Mouse (Mus musculus) CH12.LX (cell line): ENCODE measurements at regions not wholly inside any gene's neighbourhood (a gene's known extent, or its start where the extent isn't known, plus 50 kb on each side); places are given as distances from the start of the nearest gene placed in this dataset.

Source experiments
- DNase-seq: peaks from one replicate; pipeline ENCODE4 v3.0.0-alpha.2; 2013; ENCODE audit errors: extremely low read depth
- H3K27ac ChIP-seq: 2 replicates; pipeline ENCODE4 v1.5.1; 2012; ENCODE audit warnings: low read depth, mild to moderate bottlenecking, control low read depth, moderate library complexity; ENCODE audit not compliant: insufficient read depth
- H3K27me3 ChIP-seq: replicated peaks from 2 replicates; pipeline ENCODE3; 2012; ENCODE audit warnings: inconsistent platforms
- H3K36me3 ChIP-seq, 2 experiments: replicated peaks in 1 of 2; 2 replicates each; pipeline versions ENCODE3 to v1.6.1; 2012; ENCODE audit warnings: inconsistent platforms in 1 of 2, low read length in 1 of 2, mild to moderate bottlenecking in 1 of 2, mixed read lengths in 1 of 2, moderate library complexity in 1 of 2; ENCODE audit not compliant: control insufficient read depth in 1 of 2, insufficient read depth in 1 of 2
- H3K4me1 ChIP-seq, 2 experiments: 2 replicates each; pipeline ENCODE4 v1.6.1; 2012; ENCODE audit warnings: inconsistent platforms in 1 of 2, moderate library complexity in 1 of 2; ENCODE audit not compliant: insufficient read depth in 2 of 2, control insufficient read depth in 1 of 2
- H3K4me2 ChIP-seq: 2 replicates; pipeline ENCODE4 v1.6.1; 2012; ENCODE audit warnings: low read depth, mild to moderate bottlenecking, control low read depth; ENCODE audit not compliant: poor library complexity, insufficient read depth, severe bottlenecking
- H3K4me3 ChIP-seq, 3 experiments: fragments of 150-350 bp in 1 of 3; sonication (generic) in 1 of 3; replicated peaks in 1 of 3; 2 replicates each; pipeline versions ENCODE3 to v1.5.1; 2011 to 2012; ENCODE audit warnings: low read depth in 2 of 3, low read length in 2 of 3, mild to moderate bottlenecking in 2 of 3, moderate library complexity in 2 of 3, control low read depth in 1 of 3, improper control_type of control experiment in 1 of 3, inconsistent platforms in 1 of 3, mixed read lengths in 1 of 3; ENCODE audit not compliant: poor library complexity in 1 of 3
- H3K79me2 ChIP-seq: replicated peaks from 2 replicates; pipeline ENCODE4 v1.6.1; 2012; ENCODE audit warnings: mild to moderate bottlenecking, moderate library complexity; ENCODE audit not compliant: control insufficient read depth, poor library complexity, insufficient read depth, severe bottlenecking; ENCODE audit errors: extremely low read depth
- H3K9ac ChIP-seq: 2 replicates; pipeline ENCODE4 v1.6.1; 2012; ENCODE audit warnings: low read depth, mild to moderate bottlenecking, control low read depth, moderate library complexity; ENCODE audit not compliant: insufficient read depth
- H3K9me3 ChIP-seq: replicated peaks from 2 replicates; pipeline ENCODE3; 2012; ENCODE audit warnings: low read length, inconsistent platforms, mixed read lengths
- CHD1 ChIP-seq: IDR thresholded peaks from 2 replicates; pipeline ENCODE4 v1.6.1; 2012; ENCODE audit warnings: low read depth, low read length, improper control_type of control experiment, inconsistent platforms
- CHD2 ChIP-seq: IDR thresholded peaks from 2 replicates; pipeline ENCODE4 v1.6.1; 2011; ENCODE audit warnings: low read length, improper control_type of control experiment
- E2F4 ChIP-seq: IDR thresholded peaks from 2 replicates; pipeline ENCODE4 v1.6.1; 2011; ENCODE audit warnings: low read depth, low read length, improper control_type of control experiment; ENCODE audit not compliant: insufficient replicate concordance
- EP300 ChIP-seq: IDR thresholded peaks from 2 replicates; pipeline ENCODE4 v1.6.1; 2011; ENCODE audit warnings: low read length, improper control_type of control experiment
- ETS1 ChIP-seq: conservative IDR thresholded peaks from 2 replicates; pipeline ENCODE4 v1.6.1; 2012; ENCODE audit warnings: low read depth, mild to moderate bottlenecking, inconsistent platforms, low read length, improper control_type of control experiment, moderate library complexity
- JUN ChIP-seq: IDR thresholded peaks from 2 replicates; pipeline ENCODE4 v1.6.1; 2011; ENCODE audit warnings: low read depth, mild to moderate bottlenecking, low read length, improper control_type of control experiment, moderate library complexity; ENCODE audit not compliant: insufficient read depth
- KAT2A ChIP-seq: IDR thresholded peaks from 2 replicates; pipeline ENCODE4 v1.6.1; 2012; ENCODE audit warnings: low read length, improper control_type of control experiment, inconsistent platforms; ENCODE audit not compliant: insufficient replicate concordance
- MAX ChIP-seq: IDR thresholded peaks from 2 replicates; pipeline ENCODE4 v1.6.1; 2011; ENCODE audit warnings: low read length, improper control_type of control experiment
- MEF2A ChIP-seq: IDR thresholded peaks from 2 replicates; pipeline ENCODE4 v1.6.1; 2014; ENCODE audit warnings: low read depth, mild to moderate bottlenecking, inconsistent platforms, low read length, improper control_type of control experiment, borderline replicate concordance
- NELFE ChIP-seq: IDR thresholded peaks from 2 replicates; pipeline ENCODE4 v1.6.1; 2011; ENCODE audit warnings: low read depth, low read length, improper control_type of control experiment
- NRF1 ChIP-seq: IDR thresholded peaks from 2 replicates; pipeline ENCODE4 v1.6.1; 2014; ENCODE audit warnings: low read depth, mild to moderate bottlenecking, inconsistent platforms, low read length, improper control_type of control experiment, moderate library complexity
- PAX5 ChIP-seq: IDR thresholded peaks from 2 replicates; pipeline ENCODE4 v1.6.1; 2012; ENCODE audit warnings: low read length, inconsistent platforms, mixed read lengths
- POLR2A ChIP-seq: IDR thresholded peaks from 2 replicates; pipeline ENCODE4 v1.6.1; 2011; ENCODE audit warnings: low read depth, mild to moderate bottlenecking, improper control_type of control experiment, low read length
- SIN3A ChIP-seq: IDR thresholded peaks from 2 replicates; pipeline ENCODE4 v1.6.1; 2012; ENCODE audit warnings: low read length, improper control_type of control experiment, inconsistent platforms
- TBP ChIP-seq: conservative IDR thresholded peaks from 2 replicates; pipeline ENCODE4 v1.6.1; 2011; ENCODE audit warnings: low read depth, low read length, improper control_type of control experiment
- USF1 ChIP-seq: IDR thresholded peaks from 2 replicates; pipeline ENCODE4 v1.6.1; 2014; ENCODE audit warnings: low read depth, mild to moderate bottlenecking, inconsistent platforms, low read length, improper control_type of control experiment
- ZC3H11A ChIP-seq: IDR thresholded peaks from 2 replicates; pipeline ENCODE4 v1.6.1; 2012; ENCODE audit warnings: low read depth, mild to moderate bottlenecking, inconsistent platforms, low read length, improper control_type of control experiment
- ZKSCAN1 ChIP-seq: IDR thresholded peaks from 2 replicates; pipeline ENCODE4 v1.6.1; 2012; ENCODE audit warnings: low read depth, inconsistent platforms, low read length, improper control_type of control experiment, borderline replicate concordance
- ZNF384 ChIP-seq: IDR thresholded peaks from 2 replicates; pipeline ENCODE4 v1.6.1; 2012; ENCODE audit warnings: low read depth, low read length, improper control_type of control experiment, inconsistent platforms
- dilution Hi-C: fragments of 300-500 bp; cut with MboI; formaldehyde crosslinking; loops from 2 replicates; pipeline ENCODE4 v1.14.3; 2020; ENCODE audit warnings: low sequenced_read_pairs; ENCODE audit not compliant: extremely low pct_unique_long_range_greater_than_20kb, extremely low pct_ligation_motif_present
- in situ Hi-C: fragments of 300-500 bp; cut with MboI; formaldehyde crosslinking; loops from 3 replicates; pipeline ENCODE4 v1.14.3; 2019; ENCODE audit warnings: low sequenced_read_pairs, low pct_ligation_motif_present, low pct_unique_long_range_greater_than_20kb, mixed read lengths

DNA sequence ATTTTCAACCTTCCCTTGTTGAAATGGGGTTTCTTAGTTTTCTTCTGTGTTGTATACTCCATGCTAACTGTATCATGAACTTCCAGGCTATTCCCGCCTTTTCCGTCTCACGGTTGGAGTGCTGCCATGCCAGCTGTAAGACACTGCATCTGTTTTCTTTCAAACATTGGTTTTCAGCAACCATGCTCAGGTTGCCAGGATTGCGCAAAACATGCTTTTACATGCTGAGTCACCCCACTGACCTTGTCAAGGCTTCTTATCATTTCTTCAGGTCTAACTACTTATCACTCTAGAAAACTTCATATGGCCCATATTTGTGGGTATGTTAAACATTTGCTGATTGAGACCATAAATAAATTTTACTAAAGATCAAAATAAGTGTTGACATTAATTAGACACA is 551.2 kb downstream of the Tlr4 start:
- Histone ChIP-seq H3K4me1 (no peaks in the 10 kb centered on the region), H3K4me2 (no peak overlapping the region), H3K27me3 (no peaks in the 10 kb centered on the region), H3K9me3 (peaks cover 21% of the 10 kb centered on the region), H3K79me2 (no peaks in the 10 kb centered on the region), H3K9ac (no peak overlapping the region), H3K4me3 (no peak overlapping the region), H3K36me3 (no peaks in the 10 kb centered on the region), H3K27ac (no peak overlapping the region)
- DNase-seq, result no peak
- dilution Hi-C loops, result no loop called here
- TF ChIP-seq TBP (no peak), ZKSCAN1 (no peak), EP300 (no peak), NRF1 (no peak), NELFE (no peak), MEF2A (no peak), ETS1 (no peak), ZNF384 (no peak), POLR2A (no peak), SIN3A (no peak), USF1 (no peak), PAX5 (no peak)
- in situ Hi-C loops, result no loop called here

DNA sequence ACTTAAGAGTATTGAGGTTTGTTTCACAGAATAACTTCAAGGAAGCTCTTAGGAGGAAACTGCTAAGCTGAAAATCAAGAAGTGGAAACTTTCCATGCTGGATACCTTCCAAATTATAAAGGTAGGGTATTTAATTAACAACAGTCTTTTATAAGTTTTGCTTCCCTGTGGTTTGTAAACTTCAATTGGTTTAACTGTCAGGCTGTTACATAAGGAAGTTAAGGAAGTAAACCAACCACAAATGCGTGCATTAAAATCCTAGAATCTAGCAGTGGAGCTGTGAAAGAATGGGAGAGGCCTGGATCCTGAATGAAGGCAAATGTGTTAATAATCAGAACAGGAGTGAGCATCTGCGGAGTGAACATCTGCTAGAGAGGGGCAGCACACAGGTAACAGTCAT is 560.5 kb downstream of the Tlr4 start:
- DNase-seq, result no peak
- Histone ChIP-seq H3K27me3 (no peaks in the 10 kb centered on the region), H3K36me3 (no peaks in the 10 kb centered on the region), H3K9ac (no peak overlapping the region), H3K9me3 (peaks cover 27% of the 10 kb centered on the region), H3K27ac (no peak overlapping the region), H3K4me3 (no peak overlapping the region), H3K79me2 (no peaks in the 10 kb centered on the region), H3K4me2 (no peak overlapping the region), H3K4me1 (no peaks in the 10 kb centered on the region)
- dilution Hi-C loops, result no loop called here
- in situ Hi-C loops, result no loop called here
- TF ChIP-seq ZNF384 (no peak), KAT2A (no peak), MAX (no peak), PAX5 (no peak), JUN (no peak), ZC3H11A (no peak), CHD2 (no peak), E2F4 (no peak), CHD1 (no peak)
